ENCODE assay signal across 8 mouse cellular contexts in genomic region chr13:23424494-23425325, GRCm38 (mm10). TPM values are rescaled to one million over a fixed set of nuclear protein-coding genes. Genes with fewer than 3 reads are reported as not detected.
A peak's percentile ranks its signal among the peaks of the same experiment; 100 is the strongest.
DNase-seq lines count a peak whose midpoint lies in the region; ATAC-seq lines count a peak whose summit lies in the region.

No protein-coding gene starts in this region.

- H3K4me3 ChIP-seq in intestine, embryonic 15.5 days (replicated peaks), result peak overlapping the region; percentile 33

- no peaks in the 10 kb centered on the region for H3K9me3 ChIP-seq in intestine, embryonic 15.5 days

- H3K36me3 ChIP-seq in intestine, embryonic 15.5 days, result peaks cover 7% of the 10 kb centered on the region; the same call in 1 of the 2 replicates

- peak overlapping the region; percentile 74 for H3K4me2 ChIP-seq in intestine, embryonic 15.5 days (replicated peaks)

- H3K4me1 ChIP-seq in intestine, embryonic 15.5 days (replicated peaks), result peaks cover 3% of the 10 kb centered on the region; the same call in 1 of the 2 replicates

- peak; percentile 89 for DNase-seq in adrenal gland, adult 8-10 months
- DNase-seq in embryo, embryonic 11 days, result peak; percentile 96
- DNase-seq in gastrocnemius, postnatal 36 days, result peak; percentile 87
- DNase-seq in left cerebral cortex, postnatal 14 days (ENCODE audit: low spot score in 2 of 2), result peak; percentile 88 to 90
- peak; percentile 85 for DNase-seq in right cerebral cortex, postnatal 25 days
- peak; percentile 89 for DNase-seq in yolk sac, embryonic 10.5 days (ENCODE audit: low spot score)

- peak overlapping the region; percentile 18; the same call in 1 of the 2 replicates for H3K9ac ChIP-seq in intestine, embryonic 15.5 days

- H3K27me3 ChIP-seq in intestine, embryonic 15.5 days (replicated peaks), result no peaks in the 10 kb centered on the region

- WGBS in intestine, embryonic 15.5 days, result 2% methylated on average over 25 of the region's 25 CpGs

- ATAC-seq in intestine, embryonic 15.5 days, result peak; percentile 78
- ATAC-seq in megakaryocyte progenitor cell, adult 5-6 weeks (replicated peaks; ENCODE audit: poor library complexity), result peak; percentile 80

- intact Hi-C loops in gastrocnemius, postnatal 36 days (cut with DNase I), result loop anchor here (2.0 to 10.0 kb wide), 3 partner anchors 172 to 1710 kb away; partner anchors contain the start of genes Hist1h2ac, Hist1h2ai, Hist1h2bc and Hist1h2bl
- intact Hi-C loops in left cerebral cortex, postnatal 14 days (cut with DNase I), result loop anchor here (10.0 kb wide), 1 partner anchor 320 kb away; the partner anchor contains the start of genes Hist1h2bb and Hist1h3c

- H3K27ac ChIP-seq in intestine, embryonic 15.5 days, result 0 out of 2 replicates have a peak overlapping the region, but pooled peaks have one; percentile 10

RNA-seq across cellular contexts. Expression of gene Abt1, which starts 1.0 kb away (rescaled TPM):
- total RNA-seq in adrenal gland, adult 8-10 months (2022), result 1 to 10 TPM; 6.5 to 7.8 (median 7.1) TPM
- total RNA-seq in gastrocnemius, postnatal 36 days (2021), result 1 to 10 TPM; 3.2 to 3.3 TPM
- 11.2 TPM in 2 replicates for polyA plus RNA-seq in intestine, embryonic 15.5 days (2015; fragmentation: Nextera tagmentation; extraction: Ambion mirVana)
- 1 to 10 TPM; 6.9 to 7.1 TPM for total RNA-seq in left cerebral cortex, postnatal 14 days (2021)
- 7.1 and 7.4 TPM in 2 replicates for total RNA-seq in megakaryocyte progenitor cell, adult 5-6 weeks (2015)
- total RNA-seq in megakaryocyte progenitor cell, adult 5-6 weeks (2017), result 9.5 and 11.0 TPM in 2 replicates

RNA-seq across cellular contexts. Expression of gene Btn1a1, which starts 41.0 kb away (rescaled TPM):
- not detected for total RNA-seq in adrenal gland, adult 8-10 months (2022)
- not detected for total RNA-seq in gastrocnemius, postnatal 36 days (2021)
- polyA plus RNA-seq in intestine, embryonic 15.5 days (2015; fragmentation: Nextera tagmentation; extraction: Ambion mirVana), result 0.08 and 0.11 TPM in 2 replicates
- not detected for total RNA-seq in left cerebral cortex, postnatal 14 days (2021)
- not detected in 2 replicates for total RNA-seq in megakaryocyte progenitor cell, adult 5-6 weeks (2015)
- total RNA-seq in megakaryocyte progenitor cell, adult 5-6 weeks (2017), result not detected in 2 replicates

RNA-seq across cellular contexts. Expression of gene Zfp322a, which starts 55.7 kb away (rescaled TPM):
- 10 to 100 TPM; 20.0 to 26.5 (median 23.6) TPM for total RNA-seq in adrenal gland, adult 8-10 months (2022)
- total RNA-seq in gastrocnemius, postnatal 36 days (2021), result 10 to 100 TPM in 1 of 2 experiments, 1 to 10 TPM in 1; 8.4 to 11.1 TPM
- polyA plus RNA-seq in intestine, embryonic 15.5 days (2015; fragmentation: Nextera tagmentation; extraction: Ambion mirVana), result 34.5 and 40.5 TPM in 2 replicates
- 10 to 100 TPM; 39.5 TPM for total RNA-seq in left cerebral cortex, postnatal 14 days (2021)
- total RNA-seq in megakaryocyte progenitor cell, adult 5-6 weeks (2015), result 21.9 and 24.3 TPM in 2 replicates
- 39.4 and 75.5 TPM in 2 replicates for total RNA-seq in megakaryocyte progenitor cell, adult 5-6 weeks (2017)

Comparison
In these comparisons a context has a peak if more than half of its experiments do, and no peak if none do; other contexts are left out.
1. Peak in every context shown above with its lines: DNase-seq, ATAC-seq, H3K4me3 ChIP-seq and H3K27ac ChIP-seq.